Mouse (Mus musculus): ENCODE measurements around the gene Alox5ap.

Gene Alox5ap

DNA sequence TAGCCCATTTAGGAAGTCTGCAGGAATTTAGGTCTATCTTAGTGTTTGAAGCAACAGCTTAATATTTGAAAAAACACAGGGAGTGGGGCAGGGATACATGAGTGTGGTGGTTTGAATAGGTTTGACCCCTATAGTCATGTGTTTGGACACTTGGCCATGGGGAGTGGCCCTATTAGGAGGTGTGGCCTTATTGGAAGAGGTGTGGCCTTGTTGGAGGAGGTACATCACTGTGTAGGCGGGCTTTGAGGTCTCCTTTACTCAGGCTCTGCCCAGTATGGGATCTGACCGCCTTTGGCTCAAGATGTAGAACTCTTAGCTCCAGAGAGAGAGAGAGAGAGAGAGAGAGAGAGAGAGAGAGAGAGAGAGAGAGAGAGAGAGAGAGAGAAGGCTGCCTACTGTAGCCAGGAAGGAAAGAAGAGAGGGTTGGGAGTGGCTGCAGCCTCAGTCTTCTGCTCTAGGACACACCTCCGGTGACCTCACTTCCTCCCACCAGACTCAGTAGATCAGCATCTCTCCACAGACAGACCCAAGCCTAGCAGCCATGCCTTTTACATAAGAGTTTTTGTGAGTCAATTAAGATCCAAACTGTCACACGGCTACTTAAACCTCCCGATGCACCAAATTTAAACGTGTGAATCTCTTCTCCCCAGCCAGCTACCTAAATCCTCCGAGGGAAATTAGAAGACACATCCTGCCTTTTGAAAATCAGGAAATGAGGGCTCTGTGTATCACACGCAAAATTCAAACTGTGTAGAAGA lies 69.6 kb downstream of the Alox5ap start:
- in situ Hi-C loops (cut with MboI; ENCODE audit: unreplicated experiment in 2 of 2) = loop anchor here (25.0 kb wide), 2 partner anchors 522 to 997 kb away; no protein-coding TSS in a partner anchor

DNA sequence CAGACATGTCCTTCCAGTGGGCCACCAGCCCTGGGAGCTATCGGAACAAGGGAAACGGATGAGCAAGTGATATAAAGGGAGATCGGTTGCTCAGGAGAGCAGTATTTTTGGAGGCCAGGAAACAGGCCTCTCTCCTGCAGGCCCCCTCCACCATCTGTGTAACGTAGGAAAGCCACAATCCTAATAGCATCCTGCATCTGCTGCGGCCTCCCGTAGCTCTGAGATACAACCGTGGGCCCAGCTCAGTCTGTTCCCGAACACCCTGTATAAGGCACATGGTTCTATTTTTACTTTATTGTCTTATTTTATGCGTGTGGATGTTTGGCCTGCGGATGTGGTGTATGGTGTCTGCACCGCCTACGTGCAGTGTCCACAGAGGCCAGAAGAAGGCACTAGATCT lies 70.4 kb downstream of the Alox5ap start:
- in situ Hi-C loops (cut with MboI; ENCODE audit: unreplicated experiment in 2 of 2) = loop anchor here (5.0 to 25.0 kb wide), 3 partner anchors 63 to 998 kb away; no protein-coding TSS in a partner anchor

- in situ Hi-C loops (cut with MboI; ENCODE audit: unreplicated experiment in 2 of 2) = loop anchor here (5.0 to 25.0 kb wide), 3 partner anchors 63 to 998 kb away; no protein-coding TSS in a partner anchor
Measured at GRCm38 (mm10) chr5:149335563-149336238, 71.1 kb downstream of the Alox5ap start.

GRCm38 (mm10) chr5:149337148-149337547 lies 72.6 kb downstream of the Alox5ap start:
- in situ Hi-C loops (cut with MboI; ENCODE audit: unreplicated experiment in 2 of 2) = loop anchor here (5.0 to 25.0 kb wide), 3 partner anchors 65 to 1000 kb away; no protein-coding TSS in a partner anchor

Measured in v-Abl transformed pro-B cells (cell line).